Mouse (Mus musculus) myocyte (in vitro differentiated cells): Measurements from ENCODE around the gene Ube2l3.

Source experiments
- CEBPB ChIP-seq: IDR thresholded peaks from 2 replicates; pipeline ENCODE4 v1.6.1; 2011; ENCODE audit warnings: mild to moderate bottlenecking, moderate library complexity; ENCODE audit not compliant: poor library complexity, insufficient read depth, severe bottlenecking
- MYOD1 ChIP-seq, 3 experiments: IDR thresholded peaks; one replicate each; pipeline ENCODE4 v1.6.1; 2011; ENCODE audit warnings: control low read depth in 2 of 3, low read depth in 2 of 3, mild to moderate bottlenecking in 2 of 3, moderate library complexity in 1 of 3; ENCODE audit not compliant: insufficient read length in 2 of 3, control insufficient read depth in 1 of 3
- POLR2A ChIP-seq: IDR thresholded peaks from one replicate; pipeline ENCODE4 v1.6.1; 2011; ENCODE audit warnings: low read depth, mild to moderate bottlenecking, control low read depth, moderate library complexity; ENCODE audit not compliant: insufficient read length
- TCF12 ChIP-seq: IDR thresholded peaks from one replicate; pipeline ENCODE4 v1.6.1; 2011; ENCODE audit warnings: mild to moderate bottlenecking, control low read depth; ENCODE audit not compliant: poor library complexity, insufficient read depth, severe bottlenecking
- USF1 ChIP-seq: IDR thresholded peaks from one replicate; pipeline ENCODE4 v1.6.1; 2011; ENCODE audit warnings: low read depth, mild to moderate bottlenecking, control low read depth, moderate library complexity

DNA sequence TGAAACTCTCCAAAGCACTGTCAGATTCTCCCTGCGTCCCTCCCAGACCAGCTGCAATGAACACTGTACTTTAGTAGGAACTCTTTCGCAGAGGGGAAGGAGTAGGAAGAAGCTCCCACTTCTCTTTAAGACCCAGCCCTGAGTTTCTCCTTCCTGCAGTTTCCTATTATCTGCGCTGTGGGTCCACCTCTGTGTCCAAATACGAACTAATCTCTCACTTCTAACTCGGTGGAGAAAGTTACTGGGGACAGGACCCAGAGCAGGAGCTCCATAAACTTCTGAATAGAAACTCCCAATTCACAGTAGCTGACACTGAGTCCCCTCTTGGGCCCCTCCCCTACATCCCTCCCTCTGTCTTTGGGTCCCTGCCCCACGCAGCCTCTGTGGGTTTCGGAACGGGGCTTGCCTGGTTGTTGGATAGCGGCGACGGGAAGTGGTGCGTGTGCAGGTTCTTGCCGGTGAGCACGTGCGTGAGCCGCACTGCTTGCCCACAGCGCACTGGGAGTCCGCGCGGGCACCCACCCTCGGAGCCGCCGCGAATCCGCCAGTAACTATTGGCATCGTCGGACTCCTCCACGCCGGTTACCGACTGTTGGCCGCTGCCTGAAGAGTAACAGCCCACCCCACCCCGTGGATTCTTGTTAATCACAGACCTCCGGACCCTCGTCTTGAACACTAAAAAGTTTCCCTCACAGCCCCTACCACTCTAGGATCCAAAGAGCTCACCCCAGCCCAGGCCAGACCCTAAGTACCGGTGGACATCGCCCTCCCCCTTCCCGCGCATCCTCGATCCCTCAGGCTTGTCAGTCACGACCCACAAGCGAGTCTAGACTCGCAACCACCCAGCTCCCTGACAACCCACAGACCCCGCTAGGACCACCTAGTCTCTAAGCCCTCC lies 71.0 kb downstream of the Ube2l3 start:
- TF ChIP-seq CEBPB: no peak
- TF ChIP-seq MYOD1 (IDR thresholded peaks at IDR 0.05; ENCODE audit: control insufficient read depth in 1 of 3, insufficient read length in 2 of 3, low read depth in 2 of 3): no peak
- TF ChIP-seq POLR2A: no peak
- no peak for TF ChIP-seq TCF12
- no peak for TF ChIP-seq USF1
